Mouse (Mus musculus): ENCODE data around the gene Fosl1. TPM values are rescaled to one million over a fixed set of nuclear protein-coding genes. Genes with fewer than 3 reads are reported as not detected.

The Fosl1 gene
- polyA plus RNA-seq, 1 experiment: not detected

DNA sequence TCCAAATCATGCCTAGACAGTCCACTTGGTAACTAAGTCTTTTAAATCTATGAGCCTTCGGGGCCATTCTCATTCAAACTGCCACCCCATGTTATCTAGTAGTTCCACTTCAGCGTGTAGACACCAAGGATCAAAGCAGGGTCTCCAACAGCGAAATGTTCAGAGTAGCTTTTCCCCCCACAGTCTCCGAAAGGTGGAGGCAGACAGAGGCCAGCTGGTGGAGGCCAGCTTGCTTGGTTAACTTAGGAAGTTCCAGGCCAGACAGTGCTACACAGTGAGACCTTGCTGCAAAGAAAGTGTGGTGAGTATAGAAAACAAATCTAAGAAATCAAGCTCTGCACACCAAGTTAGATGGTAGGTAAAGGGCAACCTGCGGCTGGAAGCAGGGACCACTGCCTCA, 36.7 kb upstream of the Fosl1 start:
- TF ChIP-seq CTCF (IDR thresholded peaks at IDR 0.05; ENCODE audit: insufficient read depth, low read depth, low read length): no peak
- TF ChIP-seq POLR2A (IDR thresholded peaks at IDR 0.05; ENCODE audit: insufficient read depth, low read depth, low read length): no peak
- Histone ChIP-seq H3K4me1 (ENCODE audit: control insufficient read depth, insufficient read depth, low read length) (peaks cover 16% of the 10 kb centered on the region), H3K4me3 (ENCODE audit: insufficient read depth, low read depth, low read length) (no peak overlapping the region), H3K27ac (ENCODE audit: insufficient read depth, low read depth, low read length) (no peak overlapping the region)
- 89% methylated on average over 5 of the region's 5 CpGs for WGBS

DNA sequence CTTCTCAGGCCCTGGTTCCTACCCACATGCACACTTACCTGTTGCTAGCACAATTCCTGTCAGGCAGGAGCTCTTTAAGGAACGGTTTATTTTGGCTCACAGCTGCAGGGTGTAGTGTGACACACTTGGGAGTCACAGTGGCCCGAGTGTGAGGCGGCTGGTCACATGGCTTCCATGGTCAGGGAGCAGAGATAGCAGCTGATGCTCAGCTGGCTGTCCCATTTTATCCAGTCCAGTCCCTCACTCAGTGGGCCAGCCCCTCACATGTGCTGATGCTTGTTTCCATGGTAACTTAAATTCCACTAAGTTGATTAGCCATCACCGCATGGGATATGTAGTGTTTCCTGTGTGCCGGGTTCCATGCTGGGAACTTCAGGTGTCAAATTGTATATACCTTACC, 35.4 kb upstream of the Fosl1 start:
- Histone ChIP-seq H3K27ac (ENCODE audit: insufficient read depth, low read depth, low read length) (no peak overlapping the region), H3K4me1 (ENCODE audit: control insufficient read depth, insufficient read depth, low read length) (peaks cover 14% of the 10 kb centered on the region), H3K4me3 (ENCODE audit: insufficient read depth, low read depth, low read length) (no peak overlapping the region)
- TF ChIP-seq POLR2A (IDR thresholded peaks at IDR 0.05; ENCODE audit: insufficient read depth, low read depth, low read length): no peak
- TF ChIP-seq CTCF (IDR thresholded peaks at IDR 0.05; ENCODE audit: insufficient read depth, low read depth, low read length): no peak
- 40% methylated on average over 5 of the region's 5 CpGs for WGBS

DNA sequence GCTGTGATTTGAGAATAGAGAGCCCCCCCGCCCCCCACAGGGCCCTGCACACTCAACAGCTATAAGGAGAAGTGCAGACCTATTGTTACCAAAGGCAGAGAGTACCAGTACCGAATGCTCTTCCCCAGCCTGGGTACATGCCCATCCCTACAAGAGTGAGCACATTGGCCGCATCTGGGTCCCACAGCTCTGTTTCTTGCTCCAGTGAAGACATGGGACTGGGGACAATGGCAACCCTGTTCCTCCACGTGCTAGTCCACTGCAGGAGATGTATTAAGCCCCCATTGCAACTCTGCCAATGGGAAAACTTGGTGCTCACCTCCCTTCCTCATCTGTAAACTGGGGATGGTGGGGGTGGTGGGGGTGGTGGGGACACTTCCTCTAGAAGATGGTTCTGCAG, 33.5 kb upstream of the Fosl1 start:
- TF ChIP-seq CTCF (IDR thresholded peaks at IDR 0.05; ENCODE audit: insufficient read depth, low read depth, low read length) (no peak), POLR2A (IDR thresholded peaks at IDR 0.05; ENCODE audit: insufficient read depth, low read depth, low read length) (no peak)
- 62% methylated on average over 4 of the region's 4 CpGs for WGBS
- Histone ChIP-seq H3K4me3 (ENCODE audit: insufficient read depth, low read depth, low read length) (no peak overlapping the region), H3K4me1 (ENCODE audit: control insufficient read depth, insufficient read depth, low read length) (peaks cover 7% of the 10 kb centered on the region), H3K27ac (ENCODE audit: insufficient read depth, low read depth, low read length) (no peak overlapping the region)

- H3K27ac ChIP-seq (ENCODE audit: insufficient read depth, low read depth, low read length): no peak overlapping the region
Measured at GRCm38 (mm10) chr19:5414534-5414957, 32.8 kb upstream of the Fosl1 start.

DNA sequence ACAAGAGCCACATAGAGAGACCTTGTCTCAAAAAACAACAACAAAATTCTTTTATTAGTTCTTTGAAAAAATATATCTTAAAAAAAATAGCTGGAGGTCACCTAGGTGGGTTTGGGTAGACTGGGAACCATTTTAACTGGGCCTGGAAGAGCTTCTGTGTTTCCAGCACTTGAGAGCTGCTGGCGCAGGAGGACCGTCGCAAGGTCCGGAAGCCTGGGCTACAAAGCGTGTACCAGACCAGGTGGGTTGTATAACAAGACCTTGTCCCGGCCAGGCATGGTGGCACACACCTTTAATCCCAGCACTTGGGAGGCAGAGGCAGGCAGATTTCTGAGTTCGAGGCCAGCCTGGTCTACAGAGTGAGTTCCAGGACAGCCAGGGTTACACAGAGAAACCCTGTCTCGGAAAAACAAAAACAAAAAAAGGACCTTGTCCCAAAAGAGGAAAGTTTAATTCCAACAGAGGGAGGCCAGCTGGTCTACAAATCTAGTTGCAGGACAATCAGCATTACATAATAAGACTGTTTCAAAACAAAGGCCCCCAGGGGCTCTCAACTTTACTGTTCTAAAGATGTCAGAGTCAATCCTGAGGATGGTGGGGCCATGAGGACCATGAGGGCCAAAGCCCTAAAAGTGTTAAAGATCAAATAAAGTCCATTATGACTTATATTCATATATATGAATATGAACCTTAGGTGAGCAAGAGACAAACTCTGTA, 28.4 kb upstream of the Fosl1 start:
- TF ChIP-seq CTCF (IDR thresholded peaks at IDR 0.05; ENCODE audit: insufficient read depth, low read depth, low read length) (no peak), POLR2A (IDR thresholded peaks at IDR 0.05; ENCODE audit: insufficient read depth, low read depth, low read length) (no peak)
- H3K4me1 ChIP-seq (ENCODE audit: control insufficient read depth, insufficient read depth, low read length): peaks cover 18% of the 10 kb centered on the region
- WGBS: 93% methylated on average over 8 of the region's 8 CpGs
- no peak overlapping the region for H3K4me3 ChIP-seq (ENCODE audit: insufficient read depth, low read depth, low read length)
- no peak overlapping the region for H3K27ac ChIP-seq (ENCODE audit: insufficient read depth, low read depth, low read length)

More at GRCm38 (mm10) chr19:5414534-5414957, 32.8 kb upstream of the Fosl1 start:
- no peak overlapping the region for H3K4me3 ChIP-seq (ENCODE audit: insufficient read depth, low read depth, low read length)
- H3K4me1 ChIP-seq (ENCODE audit: control insufficient read depth, insufficient read depth, low read length): peaks cover 6% of the 10 kb centered on the region
- no peak for TF ChIP-seq POLR2A (IDR thresholded peaks at IDR 0.05; ENCODE audit: insufficient read depth, low read depth, low read length)
- TF ChIP-seq CTCF (IDR thresholded peaks at IDR 0.05; ENCODE audit: insufficient read depth, low read depth, low read length): no peak
- 65% methylated on average over 2 of the region's 2 CpGs for WGBS

DNA sequence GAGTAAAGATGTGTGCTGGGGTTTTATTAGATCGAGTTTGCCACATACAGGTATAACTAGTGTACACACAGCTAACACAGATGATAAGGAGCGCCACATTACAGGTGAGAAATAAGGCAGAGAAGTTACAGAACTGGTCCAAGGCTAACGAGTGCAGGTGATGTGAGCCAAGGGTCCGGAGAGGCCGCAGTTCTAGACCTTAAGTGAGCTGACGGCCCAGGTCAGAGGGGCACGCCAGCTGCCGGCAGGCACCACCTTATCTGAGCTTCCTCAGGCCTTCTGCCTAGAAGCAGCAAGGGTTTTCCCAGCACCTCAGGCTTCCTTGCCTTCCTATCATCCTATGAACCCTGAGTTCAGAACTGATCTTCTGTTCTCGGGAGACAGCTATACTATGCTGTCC, 27.7 kb upstream of the Fosl1 start:
- H3K4me3 ChIP-seq (ENCODE audit: insufficient read depth, low read depth, low read length): no peak overlapping the region
- H3K4me1 ChIP-seq (ENCODE audit: control insufficient read depth, insufficient read depth, low read length): peaks cover 19% of the 10 kb centered on the region
- WGBS: 96% methylated on average over 9 of the region's 9 CpGs
- no peak overlapping the region for H3K27ac ChIP-seq (ENCODE audit: insufficient read depth, low read depth, low read length)
- no peak for TF ChIP-seq CTCF (IDR thresholded peaks at IDR 0.05; ENCODE audit: insufficient read depth, low read depth, low read length)
- no peak for TF ChIP-seq POLR2A (IDR thresholded peaks at IDR 0.05; ENCODE audit: insufficient read depth, low read depth, low read length)

DNA sequence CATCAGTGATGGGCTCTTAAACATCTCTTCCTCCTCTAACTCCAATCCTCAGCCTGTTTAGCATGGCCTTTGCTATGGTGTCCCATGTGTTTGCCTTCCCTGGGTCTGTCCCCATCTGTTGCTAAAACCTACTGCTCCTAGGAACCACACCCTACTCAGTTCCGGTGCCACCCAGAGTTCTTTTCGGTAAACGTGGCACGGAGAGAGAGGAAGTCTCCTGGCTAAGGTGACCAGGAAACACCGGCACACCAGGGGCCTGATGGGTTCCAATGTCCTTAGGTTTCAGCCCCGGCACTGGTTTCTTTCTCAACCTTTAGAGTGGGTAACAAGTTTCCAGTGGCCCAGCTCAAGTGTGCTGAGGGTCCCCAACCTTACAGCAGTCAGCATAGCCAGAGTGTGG, 26.8 kb upstream of the Fosl1 start:
- Histone ChIP-seq H3K27ac (ENCODE audit: insufficient read depth, low read depth, low read length) (no peak overlapping the region), H3K4me3 (ENCODE audit: insufficient read depth, low read depth, low read length) (no peak overlapping the region), H3K4me1 (ENCODE audit: control insufficient read depth, insufficient read depth, low read length) (peaks cover 19% of the 10 kb centered on the region)
- WGBS: 93% methylated on average over 6 of the region's 6 CpGs
- TF ChIP-seq CTCF (IDR thresholded peaks at IDR 0.05; ENCODE audit: insufficient read depth, low read depth, low read length) (no peak), POLR2A (IDR thresholded peaks at IDR 0.05; ENCODE audit: insufficient read depth, low read depth, low read length) (no peak)

- peaks cover 31% of the 10 kb centered on the region for H3K4me1 ChIP-seq (ENCODE audit: control insufficient read depth, insufficient read depth, low read length)
- no peak overlapping the region for H3K4me3 ChIP-seq (ENCODE audit: insufficient read depth, low read depth, low read length)
- 77% methylated on average over 5 of the region's 5 CpGs for WGBS
Measured at GRCm38 (mm10) chr19:5421784-5422183, 25.6 kb upstream of the Fosl1 start.

DNA sequence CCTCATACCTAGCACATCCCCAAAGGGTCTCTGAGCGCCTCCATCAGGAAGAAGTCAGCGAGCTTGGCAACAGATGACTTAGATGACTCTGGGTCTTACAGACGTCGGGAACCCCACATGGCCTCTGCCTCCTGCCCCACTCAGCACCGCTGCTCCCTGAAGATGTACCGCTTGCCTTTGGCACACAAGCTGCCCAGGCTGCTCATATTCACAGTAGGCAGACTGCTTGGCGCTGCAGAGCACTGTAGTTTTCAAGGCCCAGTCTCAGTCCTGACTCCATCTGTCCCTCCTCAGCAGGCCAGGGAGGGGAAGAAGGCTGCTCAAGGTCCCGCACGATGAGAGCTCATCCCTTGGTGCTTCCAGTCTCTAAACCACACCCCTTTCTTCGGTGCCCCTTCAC, 25.1 kb upstream of the Fosl1 start:
- H3K4me3 ChIP-seq (ENCODE audit: insufficient read depth, low read depth, low read length): no peak overlapping the region
- no peak for TF ChIP-seq POLR2A (IDR thresholded peaks at IDR 0.05; ENCODE audit: insufficient read depth, low read depth, low read length)
- H3K27ac ChIP-seq (ENCODE audit: insufficient read depth, low read depth, low read length): no peak overlapping the region
- 75% methylated on average over 10 of the region's 10 CpGs for WGBS
- peaks cover 36% of the 10 kb centered on the region for H3K4me1 ChIP-seq (ENCODE audit: control insufficient read depth, insufficient read depth, low read length)

More at GRCm38 (mm10) chr19:5421784-5422183, 25.6 kb upstream of the Fosl1 start:
- no peak overlapping the region for H3K27ac ChIP-seq (ENCODE audit: insufficient read depth, low read depth, low read length)
- TF ChIP-seq POLR2A (IDR thresholded peaks at IDR 0.05; ENCODE audit: insufficient read depth, low read depth, low read length) (no peak), CTCF (IDR thresholded peaks at IDR 0.05; ENCODE audit: insufficient read depth, low read depth, low read length) (no peak)

Data from olfactory bulb, adult 2 months (tissue).